Mouse (Mus musculus) liver, postnatal 0 days (tissue): ENCODE measurements around the gene Cabp4.

ENCODE experiments used
- CTCF ChIP-seq: sonication (generic); IDR thresholded peaks from 2 replicates; pipeline ENCODE4 v1.5.1; 2016; ENCODE audit warnings: antibody characterized with exemption, low read depth
- EP300 ChIP-seq: IDR thresholded peaks from 2 replicates; pipeline ENCODE4 v1.6.1; 2016; ENCODE audit warnings: antibody characterized with exemption, low read depth, mild to moderate bottlenecking

GRCm38 (mm10) chr19:4099056-4099455 is 44.8 kb downstream of the Cabp4 start:
- TF ChIP-seq EP300 (no peak), CTCF (peak; percentile 100)
